Mouse (Mus musculus) liver, embryonic 11.5 days (tissue): ENCODE measurements around the gene Slc43a2. TPM values are rescaled to one million over a fixed set of nuclear protein-coding genes. Genes with fewer than 3 reads are reported as not detected.
"Not testable (repeated sequence)": the region's sequence is repeated elsewhere in the genome, so short reads cannot be mapped to it uniquely, and the experiment has no call there.

Experiments used
- ATAC-seq: fragments of 200-750 bp; cut with Nextera tagmentation; replicated peaks from 2 replicates; pipeline ENCODE4 v1.8.0; 2017; ENCODE audit warnings: moderate number of reproducible peaks, mild to moderate bottlenecking, moderate TSS enrichment, moderate library complexity; ENCODE audit not compliant: low FRiP score
- DNase-seq: peaks from one replicate; pipeline ENCODE4 v3.0.0-alpha.2; 2017; ENCODE audit warnings: low spot score
- H3K27ac ChIP-seq: fragments of 300-500 bp; sonication (generic); 2 replicates; pipeline ENCODE4 v1.5.1; 2014; ENCODE audit warnings: mild to moderate bottlenecking, low read depth, low read length, control low read depth
- H3K27me3 ChIP-seq: fragments of 300-500 bp; sonication (generic); replicated peaks from 2 replicates; pipeline ENCODE4 v1.6.1; 2014; ENCODE audit warnings: low read length, mixed read lengths; ENCODE audit not compliant: control insufficient read depth, insufficient read depth
- H3K36me3 ChIP-seq: fragments of 300-500 bp; sonication (generic); 2 replicates; pipeline ENCODE4 v1.6.1; 2014; ENCODE audit warnings: mild to moderate bottlenecking, low read length, moderate library complexity, mixed read lengths; ENCODE audit not compliant: control insufficient read depth, insufficient read depth
- H3K4me1 ChIP-seq: fragments of 300-500 bp; sonication (generic); replicated peaks from 2 replicates; pipeline ENCODE4 v1.6.1; 2014; ENCODE audit warnings: low read length, mixed read lengths; ENCODE audit not compliant: control insufficient read depth, insufficient read depth
- H3K4me2 ChIP-seq: fragments of 300-500 bp; sonication (generic); 2 replicates; pipeline ENCODE4 v1.6.1; 2014; ENCODE audit warnings: mild to moderate bottlenecking, control low read depth, moderate library complexity
- H3K4me3 ChIP-seq: fragments of 300-500 bp; sonication (generic); 2 replicates; pipeline ENCODE4 v1.5.1; 2014; ENCODE audit warnings: low read depth, low read length, control low read depth
- H3K9ac ChIP-seq: fragments of 300-500 bp; sonication (generic); 2 replicates; pipeline ENCODE4 v1.6.1; 2014; ENCODE audit warnings: low read depth, low read length, control low read depth
- H3K9me3 ChIP-seq: fragments of 300-500 bp; sonication (generic); 2 replicates; pipeline ENCODE4 v1.6.1; 2016; ENCODE audit warnings: low read length, inconsistent platforms, mixed read lengths; ENCODE audit not compliant: control insufficient read depth
- WGBS: fragments of 180-500 bp; shearing (Covaris S2); extraction: QIAGEN DNeasy Blood & Tissue Kit; methylation state at CpG from one replicate; pipeline ENCODE4 v1.1.7; 2014; 5-methylcytosine and 5-hydroxymethylcytosine counted together
- polyA plus RNA-seq: library from polyadenylated mRNA; unstranded; fragments of >200 nt; fragmentation: Nextera tagmentation; extraction: Ambion mirVana; gene quantifications from 2 replicates; pipeline ENCODE4 v1.2.1, GENCODE M21; 2014

Slc43a2 gene
- polyA plus RNA-seq, 1 experiment from 2014 or later: 7.8 TPM

DNA sequence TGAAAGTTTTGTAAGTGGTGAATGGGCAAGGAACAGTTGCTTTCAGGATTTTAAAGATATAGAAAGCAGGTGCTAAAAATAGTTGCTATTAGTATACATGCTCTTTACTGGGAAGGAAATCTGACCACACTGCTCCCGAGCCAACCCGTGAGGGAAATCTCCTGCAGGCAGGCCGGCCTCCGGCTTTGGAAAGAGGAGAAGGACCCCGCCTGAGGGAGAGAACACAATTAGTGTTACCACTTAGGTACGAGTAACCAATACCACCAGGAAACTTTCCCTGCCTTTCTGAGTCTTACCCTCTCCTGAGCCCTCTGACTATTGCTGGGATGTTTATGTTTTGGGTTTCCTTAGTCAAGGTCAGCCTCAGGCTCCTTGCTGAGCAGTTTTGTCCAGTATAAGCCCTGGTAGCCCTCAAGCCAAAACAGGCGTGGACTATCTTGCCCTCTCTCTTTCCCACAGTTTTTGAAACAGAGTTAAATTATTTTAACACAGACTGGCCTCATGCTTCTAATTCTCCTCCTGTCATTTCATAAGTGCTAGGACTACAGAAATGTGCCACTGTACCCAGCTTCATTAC, 21.5 kb downstream of the Slc43a2 start:
- Histone ChIP-seq H3K4me1 (peaks cover 3% of the 10 kb centered on the region; the same call in 1 of the 2 replicates), H3K4me3 (no peak overlapping the region), H3K27me3 (no peaks in the 10 kb centered on the region), H3K9me3 (no peaks in the 10 kb centered on the region), H3K4me2 (no peak overlapping the region), H3K9ac (no peak overlapping the region), H3K36me3 (no peaks in the 10 kb centered on the region), H3K27ac (no peak overlapping the region)
- WGBS: 75% methylated on average over 7 of the region's 7 CpGs
- no peak for ATAC-seq
- DNase-seq: no peak

- WGBS: 87% methylated on average over 6 of the region's 6 CpGs
- not testable (repeated sequence) for DNase-seq, H3K36me3 ChIP-seq, H3K4me2 ChIP-seq, H3K27me3 ChIP-seq, H3K9ac ChIP-seq, H3K4me3 ChIP-seq, ATAC-seq, H3K4me1 ChIP-seq, H3K27ac ChIP-seq, H3K9me3 ChIP-seq
These were observed 24.5 kb downstream of the Slc43a2 start for GRCm38 (mm10) chr11:75556006-75556405.

DNA sequence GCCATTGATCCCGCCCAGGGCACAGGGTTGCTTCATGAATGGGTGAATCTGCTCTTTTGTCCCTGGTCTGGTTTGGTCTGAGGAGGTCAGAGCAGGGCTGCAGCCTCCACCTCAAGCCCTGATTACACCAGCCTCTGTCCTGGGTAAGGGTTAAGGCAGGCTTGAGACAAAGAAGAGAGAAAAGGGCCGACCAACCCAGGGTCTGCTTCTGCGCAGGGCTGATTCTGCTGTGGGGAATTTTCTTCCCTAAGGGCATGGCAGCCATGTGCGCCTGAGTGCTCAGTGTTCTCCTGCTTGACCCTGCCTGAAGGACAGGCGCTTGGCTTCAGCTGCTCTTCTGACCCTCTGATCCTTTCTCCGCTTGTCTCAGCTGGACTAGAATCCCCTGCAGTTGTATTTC, 25.6 kb downstream of the Slc43a2 start:
- DNase-seq (no peak), ATAC-seq (no peak)
- Histone ChIP-seq H3K9ac (no peak overlapping the region), H3K9me3 (no peaks in the 10 kb centered on the region), H3K27ac (no peak overlapping the region), H3K4me1 (0 out of 2 replicates have a peak, but pooled peaks cover 5% of the 10 kb centered on the region), H3K36me3 (no peaks in the 10 kb centered on the region), H3K4me3 (no peak overlapping the region), H3K4me2 (no peak overlapping the region), H3K27me3 (no peaks in the 10 kb centered on the region)
- 92% methylated on average over 6 of the region's 6 CpGs for WGBS

DNA sequence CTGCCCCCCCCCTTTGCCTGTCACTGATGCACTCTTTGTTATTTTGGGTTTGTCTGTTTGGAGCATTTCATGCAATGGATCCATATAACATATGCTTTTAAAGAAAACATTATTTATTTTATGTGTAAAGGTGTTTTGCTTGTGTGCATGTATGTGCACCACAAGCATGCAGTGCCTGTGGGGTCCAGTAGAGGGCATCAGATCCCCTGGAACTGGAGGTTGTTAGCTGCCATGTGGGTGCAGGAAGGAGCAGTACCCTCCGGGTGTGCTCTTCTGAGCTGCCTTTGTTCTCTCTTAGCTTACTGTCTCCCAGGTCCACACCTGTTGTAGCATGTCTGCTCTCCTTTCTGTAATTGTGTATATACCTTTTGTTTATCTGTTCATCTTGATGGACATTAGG, 26.6 kb downstream of the Slc43a2 start:
- no peak for ATAC-seq
- no peak overlapping the region for H3K27ac ChIP-seq
- no peak overlapping the region for H3K4me2 ChIP-seq
- no peaks in the 10 kb centered on the region for H3K9me3 ChIP-seq
- no peaks in the 10 kb centered on the region for H3K36me3 ChIP-seq
- no peak overlapping the region for H3K9ac ChIP-seq
- DNase-seq: no peak
- H3K4me1 ChIP-seq: 0 out of 2 replicates have a peak, but pooled peaks cover 5% of the 10 kb centered on the region
- H3K4me3 ChIP-seq: no peak overlapping the region
- WGBS: 84% methylated on average over 1 of the region's 1 CpGs
- H3K27me3 ChIP-seq: no peaks in the 10 kb centered on the region

DNA sequence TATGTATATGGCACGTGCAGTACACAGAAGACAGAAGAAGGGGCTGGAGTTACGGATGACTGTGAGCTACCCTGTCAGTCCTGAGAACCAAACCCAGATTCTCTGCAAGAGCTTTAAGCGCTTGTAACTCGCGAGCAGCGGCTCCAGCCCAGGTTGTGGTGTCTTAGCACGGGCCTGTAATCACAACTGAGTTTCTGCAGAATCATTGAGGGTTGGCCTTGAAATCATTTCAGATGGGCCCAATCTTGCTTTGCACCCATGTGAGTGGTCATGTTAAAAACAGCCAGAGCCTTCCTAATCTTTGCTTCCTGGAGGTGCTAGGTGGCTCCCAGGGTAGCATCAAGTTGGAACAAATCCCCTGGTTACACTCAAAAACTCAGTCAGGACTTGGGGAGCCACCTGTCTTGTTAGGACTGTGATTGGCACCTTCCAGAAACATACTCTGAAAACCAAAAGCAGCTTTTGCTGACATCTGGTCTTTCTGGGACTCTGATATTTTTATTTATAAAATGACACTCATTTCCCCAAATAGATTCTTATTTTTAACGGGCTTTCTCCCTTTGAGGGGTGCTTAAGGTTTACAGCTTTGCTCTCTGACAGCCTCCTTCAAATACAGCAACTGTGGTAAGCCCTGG, 28.5 kb downstream of the Slc43a2 start:
- DNase-seq (no peak), ATAC-seq (no peak)
- H3K4me1 ChIP-seq: peaks cover 11% of the 10 kb centered on the region
- no peaks in the 10 kb centered on the region for H3K36me3 ChIP-seq
- H3K27ac ChIP-seq: no peak overlapping the region
- no peak overlapping the region for H3K4me2 ChIP-seq
- H3K9me3 ChIP-seq: no peaks in the 10 kb centered on the region
- H3K4me3 ChIP-seq: no peak overlapping the region
- WGBS: 81% methylated on average over 8 of the region's 8 CpGs
- H3K9ac ChIP-seq: no peak overlapping the region
- no peaks in the 10 kb centered on the region for H3K27me3 ChIP-seq

DNA sequence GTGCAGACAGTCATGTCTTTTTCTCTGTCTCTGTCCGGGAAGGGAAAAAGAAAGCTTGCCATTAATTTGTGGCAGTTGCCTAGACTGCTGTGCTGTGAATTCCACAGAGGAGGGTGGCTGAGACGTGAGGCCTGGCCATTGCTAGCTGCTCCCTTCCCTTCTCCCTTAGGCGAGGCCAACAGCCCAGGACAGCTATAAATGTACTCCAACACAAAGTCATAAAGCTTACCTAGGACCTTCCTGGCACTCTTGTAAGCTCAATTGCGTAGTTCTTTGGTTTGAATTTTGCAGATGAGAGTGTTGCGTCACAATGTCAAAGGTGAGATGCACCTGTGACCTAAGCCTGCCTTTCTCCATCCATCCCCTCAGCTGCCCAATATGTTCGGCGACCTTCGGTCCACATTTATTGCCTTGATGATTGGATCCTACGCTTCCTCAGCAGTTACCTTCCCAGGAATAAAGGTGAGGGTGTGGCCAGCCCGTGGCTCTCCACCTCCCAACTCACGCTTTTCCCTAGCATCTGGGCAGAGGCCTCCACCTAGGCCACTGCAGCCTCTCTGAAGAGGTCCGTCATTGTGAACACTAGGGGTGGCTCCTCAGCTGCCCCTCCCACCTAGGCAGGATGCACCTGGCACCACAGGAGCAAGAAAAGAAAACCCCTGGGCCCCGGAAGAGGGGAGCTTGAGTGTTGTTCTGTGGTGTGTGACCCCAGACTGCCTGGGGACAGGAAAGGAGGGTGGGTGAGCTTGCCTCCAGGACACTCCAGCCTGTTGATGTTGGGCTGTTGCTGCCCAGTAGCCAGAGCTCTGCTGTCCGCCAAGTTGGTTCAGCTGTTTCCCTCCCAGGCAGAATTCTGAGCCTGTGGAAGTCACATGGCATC, 29.3 kb downstream of the Slc43a2 start:
- Histone ChIP-seq H3K4me3 (no peak overlapping the region), H3K36me3 (no peaks in the 10 kb centered on the region), H3K27ac (no peak overlapping the region), H3K4me1 (peaks cover 13% of the 10 kb centered on the region), H3K9ac (no peak overlapping the region), H3K27me3 (no peaks in the 10 kb centered on the region), H3K4me2 (no peak overlapping the region), H3K9me3 (no peaks in the 10 kb centered on the region)
- no peak for ATAC-seq
- 76% methylated on average over 14 of the region's 14 CpGs for WGBS
- DNase-seq: no peak

DNA sequence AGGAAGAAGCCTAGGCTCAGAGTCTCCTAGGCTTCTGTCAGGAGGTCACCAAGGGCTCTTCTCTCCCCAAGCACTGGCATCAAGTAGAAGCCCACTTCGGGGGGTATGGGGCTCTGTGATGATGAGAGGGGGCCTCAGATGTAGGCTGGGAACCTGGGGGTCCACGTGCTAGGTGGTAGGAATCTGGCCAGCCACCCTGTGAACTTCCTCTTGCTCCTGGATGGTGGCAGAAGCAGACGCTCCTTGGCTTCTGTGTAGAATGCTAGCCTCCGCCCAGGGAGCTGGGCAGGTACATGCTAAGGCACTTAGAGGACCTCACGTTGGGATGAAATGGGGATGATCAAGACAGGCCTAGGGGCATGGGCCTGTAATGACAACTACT, 29.9 kb downstream of the Slc43a2 start:
- no peak for DNase-seq
- no peak for ATAC-seq
- Histone ChIP-seq H3K4me2 (no peak overlapping the region), H3K27me3 (no peaks in the 10 kb centered on the region), H3K36me3 (no peaks in the 10 kb centered on the region), H3K4me1 (peaks cover 15% of the 10 kb centered on the region), H3K9me3 (no peaks in the 10 kb centered on the region), H3K27ac (no peak overlapping the region), H3K9ac (no peak overlapping the region), H3K4me3 (no peak overlapping the region)
- WGBS: 82% methylated on average over 5 of the region's 5 CpGs

- ATAC-seq (no peak), DNase-seq (no peak)
- Histone ChIP-seq H3K4me1 (peaks cover 26% of the 10 kb centered on the region), H3K27ac (no peak overlapping the region), H3K9ac (no peak overlapping the region), H3K36me3 (no peaks in the 10 kb centered on the region), H3K4me3 (no peak overlapping the region), H3K9me3 (no peaks in the 10 kb centered on the region), H3K4me2 (no peak overlapping the region), H3K27me3 (no peaks in the 10 kb centered on the region)
- WGBS: 85% methylated on average over 8 of the region's 8 CpGs
These were observed 31.3 kb downstream of the Slc43a2 start for GRCm38 (mm10) chr11:75562840-75563239.
